Mouse (Mus musculus): ENCODE measurements around the gene Ovol2. TPM values are rescaled to one million over a fixed set of nuclear protein-coding genes. Genes with fewer than 3 reads are reported as not detected.

Ovol2 gene
- total RNA-seq, 1 experiment from 2014 or later = not detected

DNA sequence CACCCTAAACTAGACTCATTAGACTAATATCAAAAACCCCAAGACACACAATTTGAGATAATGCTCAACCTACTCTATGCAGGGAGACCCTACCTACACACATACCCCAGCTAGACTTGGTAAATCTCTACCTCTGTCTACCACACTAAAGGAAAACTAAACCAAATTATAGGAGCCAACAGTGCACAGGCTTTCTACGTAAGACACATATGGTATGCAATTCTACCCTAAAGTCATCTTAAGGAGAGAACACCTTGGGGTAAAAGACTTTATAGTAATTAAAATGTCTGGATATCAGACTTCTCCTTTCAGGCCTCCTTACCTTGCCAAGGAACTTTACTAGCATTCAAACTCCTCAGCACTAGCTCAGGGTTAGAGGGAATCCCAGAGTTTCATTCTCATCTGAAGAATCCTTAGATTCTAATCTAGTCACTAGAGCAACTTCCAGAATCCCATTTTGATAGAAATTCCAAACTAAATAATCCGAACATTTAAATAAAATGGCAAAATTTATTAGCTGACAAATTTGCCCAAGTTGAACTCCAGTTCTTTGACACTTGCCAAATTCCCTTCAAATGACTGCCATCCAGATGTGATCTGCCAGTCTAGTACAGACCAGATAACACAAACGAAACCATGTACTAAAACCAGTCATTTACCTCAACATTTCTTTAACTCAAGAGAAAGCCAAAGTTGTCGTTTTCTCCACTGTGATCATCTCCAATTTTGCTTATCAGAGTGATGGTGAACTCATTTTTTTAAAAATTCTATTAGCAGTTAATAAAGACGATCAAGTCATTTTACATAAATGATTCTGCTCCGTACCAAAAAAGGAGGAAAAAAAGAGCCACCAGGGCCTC lies 63.3 kb downstream of the Ovol2 start:
- DNase-seq = no peak

DNA sequence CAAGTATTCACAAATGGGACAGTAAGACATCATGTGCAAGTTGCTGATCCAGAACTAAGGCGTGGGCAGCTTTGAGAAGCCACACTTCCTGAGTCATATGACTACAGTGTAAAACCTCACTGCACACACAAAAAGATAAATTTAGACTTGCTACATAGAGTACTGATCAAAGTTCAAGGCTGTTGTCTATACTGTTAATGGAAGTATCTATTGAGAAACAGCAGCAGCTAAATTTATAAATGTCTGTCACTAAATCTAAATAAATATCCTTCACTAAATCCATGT lies 64.3 kb downstream of the Ovol2 start:
- no peak for DNase-seq

DNA sequence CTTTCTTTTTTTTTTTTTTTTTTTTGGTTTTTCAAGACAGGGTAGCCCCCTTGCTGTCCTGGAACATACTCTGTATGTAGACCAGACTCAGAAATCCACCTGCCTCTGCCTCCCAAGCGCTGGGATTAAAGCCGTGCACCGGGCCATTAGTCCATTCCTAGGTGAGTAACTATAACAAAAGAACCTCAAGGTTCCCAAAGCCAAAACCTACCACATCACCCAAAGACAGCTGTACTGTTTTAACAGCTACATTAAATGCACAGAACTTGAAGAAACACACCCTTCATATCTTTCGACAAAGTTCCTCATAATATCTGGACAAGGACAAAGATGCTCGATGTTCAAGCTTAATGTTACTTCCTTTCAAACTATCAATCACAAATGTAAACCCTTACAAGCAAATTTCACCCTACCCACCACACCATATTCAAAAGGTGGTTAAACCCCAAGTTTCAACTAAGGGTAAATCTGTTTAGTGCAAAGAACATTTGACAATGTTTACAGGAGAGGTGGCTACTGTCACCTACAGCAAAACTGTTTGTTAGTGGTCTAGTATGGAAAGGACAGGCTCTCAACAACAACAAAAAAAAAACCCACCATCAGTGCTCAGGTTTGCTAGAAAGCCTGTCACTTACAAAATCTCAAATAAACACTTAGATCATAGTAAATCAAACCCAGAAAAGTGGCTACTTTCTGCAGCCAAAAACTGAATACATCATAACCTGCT lies 64.8 kb downstream of the Ovol2 start:
- no peak for DNase-seq

DNA sequence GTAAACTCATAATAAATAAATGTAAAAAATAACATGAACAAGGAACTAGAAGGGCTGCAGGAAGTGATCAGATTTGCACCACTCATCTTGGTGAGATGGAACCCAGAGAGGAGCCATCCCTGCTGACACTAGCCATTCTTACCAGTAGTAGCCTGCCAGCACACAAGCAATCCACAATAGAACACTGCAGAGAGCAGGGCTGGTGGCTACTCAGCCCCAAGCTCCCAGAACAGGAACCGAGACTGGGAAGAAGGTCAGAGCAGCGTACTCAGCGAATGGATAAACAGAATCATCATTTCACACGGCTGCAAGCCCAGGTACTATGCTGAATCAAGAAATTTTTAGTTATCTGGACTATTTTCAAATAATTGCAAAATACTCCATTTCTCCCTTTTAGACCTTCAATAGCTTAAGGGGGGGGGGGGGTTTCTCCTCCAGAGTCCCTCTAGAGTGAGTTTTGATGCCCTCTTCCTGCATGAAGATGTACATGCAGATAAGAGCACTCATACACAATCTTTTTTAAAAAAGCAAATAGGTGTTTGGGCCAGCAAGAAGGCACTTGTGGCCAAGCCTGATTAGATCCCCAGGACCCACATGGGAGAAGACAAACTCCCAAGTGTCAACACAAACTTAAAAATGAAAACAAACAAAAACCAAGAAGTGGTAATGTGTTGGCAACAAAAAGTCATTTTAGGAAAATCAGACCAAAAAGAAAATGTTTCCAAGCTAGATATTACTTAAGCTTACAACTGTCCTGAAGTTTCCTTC lies 65.8 kb downstream of the Ovol2 start:
- no peak for DNase-seq

DNA sequence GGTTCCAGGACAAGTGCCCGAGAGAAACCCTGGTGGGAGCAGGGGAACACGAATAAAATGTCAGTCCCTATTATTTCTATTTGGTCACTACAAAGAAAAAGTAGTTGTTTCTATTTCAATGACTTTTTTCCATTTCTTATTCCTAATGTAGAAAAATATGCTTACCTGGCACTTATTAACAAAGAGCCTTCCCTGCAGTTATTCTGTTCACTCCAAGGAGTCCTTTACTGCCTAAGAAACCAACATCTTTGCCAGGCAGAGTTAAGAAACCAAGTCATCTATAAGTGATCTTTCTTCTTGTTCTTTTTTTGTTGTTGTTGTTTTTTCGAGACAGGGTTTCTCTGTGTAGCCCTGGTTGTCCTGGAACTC lies 66.8 kb downstream of the Ovol2 start:
- no peak for DNase-seq

DNA sequence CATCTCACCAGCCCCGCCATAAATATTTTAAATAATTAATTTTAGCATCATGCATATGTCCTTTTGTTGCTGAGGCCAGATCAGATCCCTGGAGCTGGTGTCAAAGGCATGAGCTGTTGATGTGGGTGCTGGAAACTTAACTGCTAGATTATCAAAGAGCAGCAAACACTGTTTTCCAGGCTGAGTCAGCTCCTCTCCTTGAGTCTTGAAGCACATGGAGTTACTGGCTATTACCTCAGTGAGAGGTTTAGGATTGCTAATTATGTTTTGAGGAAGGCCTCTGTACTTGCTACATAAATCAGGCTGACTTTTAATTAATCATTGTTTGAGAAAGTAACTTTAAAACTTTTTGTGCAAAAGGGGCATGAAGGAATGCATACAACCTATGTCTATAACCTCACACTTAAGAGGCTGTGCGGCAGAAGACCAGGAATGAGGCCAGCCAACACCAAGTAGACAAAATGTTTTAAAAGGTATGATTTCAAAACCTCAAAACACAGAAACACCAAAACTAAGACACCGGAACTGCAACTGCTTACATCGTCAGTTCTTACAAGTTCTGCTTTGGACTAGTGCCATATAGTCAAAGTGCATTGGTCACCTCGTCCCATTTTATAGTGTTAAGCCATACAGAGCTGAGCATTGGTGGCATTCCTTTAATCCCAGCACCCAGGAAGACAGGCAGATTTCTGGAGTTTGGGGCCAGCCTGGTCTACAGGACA lies 67.4 kb downstream of the Ovol2 start:
- no peak for DNase-seq

DNA sequence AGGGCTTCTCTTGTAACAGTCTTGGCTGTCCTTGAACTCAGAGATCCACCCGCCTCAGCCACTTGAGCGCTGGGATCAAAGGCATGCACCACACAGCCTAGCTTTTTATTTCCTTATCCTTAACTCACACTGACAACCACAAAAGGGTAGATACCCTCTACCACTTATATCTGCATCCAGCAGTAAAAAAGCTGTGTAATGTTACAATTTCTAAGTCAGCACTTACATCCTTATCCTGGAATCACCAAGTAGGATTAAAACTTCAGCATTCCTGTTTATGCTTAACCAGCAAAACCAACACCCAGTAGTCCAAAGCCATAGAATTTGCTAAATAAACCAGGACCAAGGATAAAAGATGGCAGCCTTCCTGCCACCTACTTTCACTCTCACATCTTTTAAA lies 69.1 kb downstream of the Ovol2 start:
- no peak for DNase-seq

Other genes starting within 250 kb of the Ovol2 start
- gene Mgme1, start 61.5 kb downstream of the Ovol2 start, total RNA-seq (2021) = 14.6 and 16.3 TPM in 2 replicates
- gene Snx5, start 61.2 kb downstream of the Ovol2 start, total RNA-seq (2021) = 96.5 and 114 TPM in 2 replicates
- 25.3 and 28.0 TPM in 2 replicates for gene Kat14, start 36.8 kb upstream of the Ovol2 start, total RNA-seq (2021)
- gene Pet117, start 36.9 kb upstream of the Ovol2 start, total RNA-seq (2021) = 8.0 and 10.4 TPM in 2 replicates
- 1.7 and 3.9 TPM in 2 replicates for gene Dzank1, start 195.3 kb upstream of the Ovol2 start, total RNA-seq (2021)
- gene Polr3f, start 195.6 kb upstream of the Ovol2 start, total RNA-seq (2021) = 18.0 and 21.0 TPM in 2 replicates
- 27.4 and 28.1 TPM in 2 replicates for gene Rbbp9, start 218.7 kb upstream of the Ovol2 start, total RNA-seq (2021)
- 58.8 and 74.1 TPM in 2 replicates for gene Sec23b, start 224.1 kb upstream of the Ovol2 start, total RNA-seq (2021)